Mouse (Mus musculus) macrophage (primary cell): ENCODE data around the gene Gm37240. TPM values are rescaled to one million over a fixed set of nuclear protein-coding genes. Genes with fewer than 3 reads are reported as not detected.
"Not testable (repeated sequence)": the region's sequence is repeated elsewhere in the genome, so short reads cannot be mapped to it uniquely, and the experiment has no call there.

ENCODE experiments used
- H3K27ac ChIP-seq: fragments of 350-480 bp; formaldehyde crosslinking; 2 replicates; pipeline ENCODE4 v1.9.0; 2021
- H3K36me3 ChIP-seq: fragments of 350-480 bp; formaldehyde crosslinking; 2 replicates; pipeline ENCODE4 v1.9.0; 2021; ENCODE audit errors: inconsistent target
- H3K4me3 ChIP-seq: fragments of 350-480 bp; formaldehyde crosslinking; 2 replicates; pipeline ENCODE4 v1.9.0; 2021; ENCODE audit errors: inconsistent target
- H3K79me2 ChIP-seq: fragments of 350-480 bp; formaldehyde crosslinking; 2 replicates; pipeline ENCODE4 v1.9.0; 2021; ENCODE audit errors: inconsistent target
- WGBS: methylation state at CpG from one replicate; pipeline ENCODE4 v1.1.7; 2026; ENCODE audit warnings: inconsistent platforms; ENCODE audit not compliant: missing documents; 5-methylcytosine and 5-hydroxymethylcytosine counted together
- polyA plus RNA-seq: library from polyadenylated mRNA; stranded (reverse); fragments of 250-400 nt; gene quantifications from 3 replicates; pipeline ENCODE4 v1.2.4, GENCODE M21; 2018; ENCODE audit warnings: inconsistent platforms

The Gm37240 gene
- polyA plus RNA-seq, 1 experiment from 2014 or later: not detected

GRCm38 (mm10) chr3:84865684-84866083, 1021.6 kb downstream of the Gm37240 start:
- Histone ChIP-seq H3K4me3 (no peak overlapping the region), H3K27ac (no peak overlapping the region), H3K79me2 (peaks cover 75% of the 10 kb centered on the region), H3K36me3 (peaks cover 7% of the 10 kb centered on the region; the same call in 1 of the 2 replicates)
- 100% methylated on average over 3 of the region's 3 CpGs for WGBS

- H3K36me3 ChIP-seq, H3K4me3 ChIP-seq, H3K27ac ChIP-seq: not testable (repeated sequence)
- H3K79me2 ChIP-seq: peaks cover 90% of the 10 kb centered on the region
- 100% methylated on average over 2 of the region's 3 CpGs for WGBS
Measured at GRCm38 (mm10) chr3:84861817-84862216, 1025.5 kb downstream of the Gm37240 start.

GRCm38 (mm10) chr3:84860669-84861068, 1026.6 kb downstream of the Gm37240 start:
- 100% methylated on average over 1 of the region's 1 CpGs for WGBS
- Histone ChIP-seq H3K4me3 (no peak overlapping the region), H3K36me3 (peaks cover 7% of the 10 kb centered on the region; the same call in 1 of the 2 replicates), H3K79me2 (peaks cover 95% of the 10 kb centered on the region), H3K27ac (no peak overlapping the region)

- H3K4me3 ChIP-seq: no peak overlapping the region
- H3K36me3 ChIP-seq: no peaks in the 10 kb centered on the region
- peaks cover 97% of the 10 kb centered on the region for H3K79me2 ChIP-seq
- no peak overlapping the region for H3K27ac ChIP-seq
- WGBS: 100% methylated on average over 1 of the region's 1 CpGs
Measured at GRCm38 (mm10) chr3:84854440-84854839, 1032.9 kb downstream of the Gm37240 start.

GRCm38 (mm10) chr3:84852877-84853276, 1034.4 kb downstream of the Gm37240 start:
- Histone ChIP-seq H3K36me3 (no peaks in the 10 kb centered on the region), H3K79me2 (peaks cover 98% of the 10 kb centered on the region), H3K27ac (no peak overlapping the region), H3K4me3 (no peak overlapping the region)
- WGBS: 73% methylated on average over 7 of the region's 7 CpGs

GRCm38 (mm10) chr3:84851801-84852200, 1035.5 kb downstream of the Gm37240 start:
- 100% methylated on average over 1 of the region's 1 CpGs for WGBS
- H3K79me2 ChIP-seq: peaks cover 98% of the 10 kb centered on the region
- no peak overlapping the region for H3K27ac ChIP-seq
- H3K36me3 ChIP-seq: no peaks in the 10 kb centered on the region
- no peak overlapping the region for H3K4me3 ChIP-seq

- Histone ChIP-seq H3K79me2 (peaks cover 98% of the 10 kb centered on the region), H3K4me3 (no peak overlapping the region), H3K36me3 (no peaks in the 10 kb centered on the region), H3K27ac (no peak overlapping the region)
- WGBS: 100% methylated on average over 1 of the region's 1 CpGs
Measured at GRCm38 (mm10) chr3:84850418-84850817, 1036.9 kb downstream of the Gm37240 start.

GRCm38 (mm10) chr3:84848798-84849197, 1038.5 kb downstream of the Gm37240 start:
- Histone ChIP-seq H3K79me2 (peaks cover 98% of the 10 kb centered on the region), H3K27ac (no peak overlapping the region), H3K4me3 (no peak overlapping the region), H3K36me3 (no peaks in the 10 kb centered on the region)
- WGBS: 65% methylated on average over 3 of the region's 4 CpGs

- Histone ChIP-seq H3K36me3 (no peaks in the 10 kb centered on the region), H3K79me2 (peaks cover 95% of the 10 kb centered on the region), H3K4me3 (no peak overlapping the region), H3K27ac (no peak overlapping the region)
- WGBS: 9% methylated on average over 1 of the region's 1 CpGs
Measured at GRCm38 (mm10) chr3:84843594-84843993, 1043.7 kb downstream of the Gm37240 start.

- H3K4me3 ChIP-seq: no peak overlapping the region
- WGBS: 77% methylated on average over 2 of the region's 2 CpGs
- H3K79me2 ChIP-seq: peaks cover 95% of the 10 kb centered on the region
- no peak overlapping the region for H3K27ac ChIP-seq
- no peaks in the 10 kb centered on the region for H3K36me3 ChIP-seq
Measured at GRCm38 (mm10) chr3:84842793-84843192, 1044.5 kb downstream of the Gm37240 start.

GRCm38 (mm10) chr3:84841271-84841670, 1046.0 kb downstream of the Gm37240 start:
- 97% methylated on average over 3 of the region's 4 CpGs for WGBS
- no peaks in the 10 kb centered on the region for H3K36me3 ChIP-seq
- no peak overlapping the region for H3K4me3 ChIP-seq
- no peak overlapping the region for H3K27ac ChIP-seq
- H3K79me2 ChIP-seq: peaks cover 95% of the 10 kb centered on the region

GRCm38 (mm10) chr3:84839499-84839898, 1047.8 kb downstream of the Gm37240 start:
- no peaks in the 10 kb centered on the region for H3K36me3 ChIP-seq
- no peak overlapping the region for H3K4me3 ChIP-seq
- no peak overlapping the region for H3K27ac ChIP-seq
- WGBS: 96% methylated on average over 5 of the region's 5 CpGs
- peaks cover 95% of the 10 kb centered on the region for H3K79me2 ChIP-seq

GRCm38 (mm10) chr3:84837984-84838383, 1049.3 kb downstream of the Gm37240 start:
- WGBS: 62% methylated on average over 3 of the region's 3 CpGs
- no peak overlapping the region for H3K27ac ChIP-seq
- H3K4me3 ChIP-seq: no peak overlapping the region
- no peaks in the 10 kb centered on the region for H3K36me3 ChIP-seq
- H3K79me2 ChIP-seq: peaks cover 95% of the 10 kb centered on the region

GRCm38 (mm10) chr3:84836029-84836428, 1051.3 kb downstream of the Gm37240 start:
- Histone ChIP-seq H3K36me3 (no peaks in the 10 kb centered on the region), H3K79me2 (peaks cover 100% of the 10 kb centered on the region), H3K4me3 (no peak overlapping the region), H3K27ac (no peak overlapping the region)
- 96% methylated on average over 5 of the region's 5 CpGs for WGBS

- no peaks in the 10 kb centered on the region for H3K36me3 ChIP-seq
- peaks cover 97% of the 10 kb centered on the region for H3K79me2 ChIP-seq
- no peak overlapping the region for H3K27ac ChIP-seq
- H3K4me3 ChIP-seq: no peak overlapping the region
- WGBS: 86% methylated on average over 1 of the region's 1 CpGs
Measured at GRCm38 (mm10) chr3:84829366-84829765, 1058.0 kb downstream of the Gm37240 start.

GRCm38 (mm10) chr3:84827617-84828016, 1059.7 kb downstream of the Gm37240 start:
- H3K79me2 ChIP-seq: peaks cover 97% of the 10 kb centered on the region
- no peaks in the 10 kb centered on the region for H3K36me3 ChIP-seq
- peak overlapping the region; percentile 56 for H3K27ac ChIP-seq
- H3K4me3 ChIP-seq: no peak overlapping the region
- WGBS: 24% methylated on average over 3 of the region's 4 CpGs
